Mouse (Mus musculus) E14TG2a.4 (cell line): ENCODE data around the gene Gm20388.

Source experiments
- H3K27me3 ChIP-seq: 2 replicates; pipeline ENCODE4 v1.6.1; 2014; ENCODE audit warnings: low read length, control low read depth; ENCODE audit not compliant: insufficient read depth
- H3K36me3 ChIP-seq: 2 replicates; pipeline ENCODE4 v1.6.1; 2014; ENCODE audit warnings: low read length, control low read depth; ENCODE audit not compliant: insufficient read depth
- H3K4me1 ChIP-seq: replicated peaks from 2 replicates; pipeline ENCODE4 v1.6.1; 2014; ENCODE audit warnings: low read depth, low read length, control low read depth
- H3K4me3 ChIP-seq: replicated peaks from 2 replicates; pipeline ENCODE4 v1.5.1; 2014; ENCODE audit warnings: mild to moderate bottlenecking, low read length
- H3K9me3 ChIP-seq: 2 replicates; pipeline ENCODE4 v1.6.1; 2014; ENCODE audit warnings: low read length, control low read depth
- CTCF ChIP-seq: conservative IDR thresholded peaks from 2 replicates; pipeline ENCODE4 v1.5.1; 2014; ENCODE audit warnings: low read length
- NANOG ChIP-seq: IDR thresholded peaks from 2 replicates; pipeline ENCODE4 v1.6.1; 2014; ENCODE audit warnings: borderline replicate concordance, low read length, mixed read lengths
- POU5F1 ChIP-seq: IDR thresholded peaks from 2 replicates; pipeline ENCODE4 v1.6.1; 2014; ENCODE audit warnings: low read length, borderline replicate concordance

The Gm20388 gene

DNA sequence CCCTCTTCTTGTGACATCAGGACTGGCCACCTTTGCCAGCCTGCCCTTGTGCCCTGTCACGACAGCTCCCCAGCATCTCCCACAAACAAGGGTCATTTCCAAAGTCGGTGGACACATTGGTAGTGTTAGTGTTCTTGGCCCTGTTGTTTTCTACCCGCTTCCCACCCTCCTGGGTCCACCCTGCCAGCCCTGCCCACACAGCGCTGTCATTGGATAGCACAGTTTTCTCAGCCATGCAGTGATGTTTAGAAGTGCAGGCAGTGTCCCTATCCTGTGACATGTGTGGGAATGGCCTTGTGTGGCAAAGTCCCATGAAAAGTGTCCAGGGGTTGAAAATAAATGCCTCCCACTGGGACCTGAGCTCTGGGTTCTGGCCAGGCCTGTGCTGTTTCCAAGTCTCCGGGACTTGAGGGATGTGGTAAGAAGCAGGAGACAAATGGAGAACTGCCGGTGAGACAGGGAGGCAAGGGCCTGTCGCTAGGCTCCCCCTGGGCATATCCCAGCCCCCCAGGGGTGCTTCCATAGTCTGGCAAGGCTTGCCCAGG lies 1855.0 kb downstream of the Gm20388 start:
- H3K9me3 ChIP-seq: no peaks in the 10 kb centered on the region
- no peaks in the 10 kb centered on the region for H3K27me3 ChIP-seq
- peaks cover 15% of the 10 kb centered on the region for H3K4me1 ChIP-seq
- no peaks in the 10 kb centered on the region for H3K36me3 ChIP-seq
- TF ChIP-seq NANOG (no peak), CTCF (no peak), POU5F1 (no peak)
- H3K4me3 ChIP-seq: no peak overlapping the region

GRCm38 (mm10) chr8:121769095-121769494 lies 1858.5 kb downstream of the Gm20388 start:
- TF ChIP-seq NANOG (no peak), CTCF (no peak), POU5F1 (no peak)
- H3K4me3 ChIP-seq: no peak overlapping the region
- peaks cover 18% of the 10 kb centered on the region for H3K4me1 ChIP-seq
- H3K36me3 ChIP-seq: no peaks in the 10 kb centered on the region
- H3K27me3 ChIP-seq: no peaks in the 10 kb centered on the region
- no peaks in the 10 kb centered on the region for H3K9me3 ChIP-seq

GRCm38 (mm10) chr8:121769621-121770020 lies 1859.0 kb downstream of the Gm20388 start:
- Histone ChIP-seq H3K27me3 (no peaks in the 10 kb centered on the region), H3K36me3 (no peaks in the 10 kb centered on the region), H3K9me3 (no peaks in the 10 kb centered on the region), H3K4me1 (peaks cover 18% of the 10 kb centered on the region), H3K4me3 (no peak overlapping the region)
- no peak for TF ChIP-seq NANOG
- TF ChIP-seq POU5F1: no peak
- no peak for TF ChIP-seq CTCF

- no peaks in the 10 kb centered on the region for H3K9me3 ChIP-seq
- H3K4me1 ChIP-seq: peaks cover 18% of the 10 kb centered on the region
- no peak overlapping the region for H3K4me3 ChIP-seq
- TF ChIP-seq NANOG (no peak), CTCF (no peak), POU5F1 (no peak)
- H3K27me3 ChIP-seq: no peaks in the 10 kb centered on the region
- H3K36me3 ChIP-seq: no peaks in the 10 kb centered on the region
These were observed 1860.5 kb downstream of the Gm20388 start for GRCm38 (mm10) chr8:121770845-121771752.

DNA sequence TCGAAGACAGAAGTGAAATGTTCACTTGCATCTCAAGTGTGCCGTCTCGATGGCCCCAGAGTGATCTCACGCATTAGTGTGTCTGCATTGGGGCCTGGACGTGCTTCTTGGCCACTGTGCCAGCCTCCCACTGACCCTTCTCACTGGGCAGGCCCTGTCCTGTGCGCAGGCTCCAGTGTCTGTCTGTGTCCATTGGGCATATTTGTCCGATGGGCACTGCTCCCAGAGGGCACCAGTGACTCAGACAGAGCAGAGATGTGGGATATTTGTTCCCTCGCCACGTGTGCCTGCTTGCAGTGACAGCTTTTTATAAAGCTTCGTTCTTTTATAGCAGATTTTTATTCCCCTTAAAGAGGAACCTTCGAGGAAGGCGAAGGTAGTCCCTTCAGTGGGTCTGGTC lies 1863.2 kb downstream of the Gm20388 start:
- TF ChIP-seq NANOG: no peak
- no peak for TF ChIP-seq CTCF
- no peak for TF ChIP-seq POU5F1
- no peaks in the 10 kb centered on the region for H3K9me3 ChIP-seq
- H3K27me3 ChIP-seq: peaks cover 4% of the 10 kb centered on the region; the same call in 1 of the 2 replicates
- H3K36me3 ChIP-seq: no peaks in the 10 kb centered on the region
- no peak overlapping the region for H3K4me3 ChIP-seq
- H3K4me1 ChIP-seq: peaks cover 18% of the 10 kb centered on the region

GRCm38 (mm10) chr8:121782493-121782892 lies 1871.9 kb downstream of the Gm20388 start:
- no peak overlapping the region for H3K4me3 ChIP-seq
- H3K36me3 ChIP-seq: no peaks in the 10 kb centered on the region
- peaks cover 38% of the 10 kb centered on the region for H3K27me3 ChIP-seq
- no peaks in the 10 kb centered on the region for H3K9me3 ChIP-seq
- TF ChIP-seq NANOG (no peak), POU5F1 (no peak)
- peaks cover 12% of the 10 kb centered on the region; the same call in 1 of the 2 replicates for H3K4me1 ChIP-seq

- Histone ChIP-seq H3K36me3 (no peaks in the 10 kb centered on the region), H3K27me3 (peaks cover 29% of the 10 kb centered on the region), H3K9me3 (no peaks in the 10 kb centered on the region), H3K4me1 (peaks cover 26% of the 10 kb centered on the region), H3K4me3 (no peak overlapping the region)
- TF ChIP-seq CTCF: no peak
- TF ChIP-seq NANOG: no peak
- no peak for TF ChIP-seq POU5F1
These were observed 1875.9 kb downstream of the Gm20388 start for GRCm38 (mm10) chr8:121786542-121786941.

DNA sequence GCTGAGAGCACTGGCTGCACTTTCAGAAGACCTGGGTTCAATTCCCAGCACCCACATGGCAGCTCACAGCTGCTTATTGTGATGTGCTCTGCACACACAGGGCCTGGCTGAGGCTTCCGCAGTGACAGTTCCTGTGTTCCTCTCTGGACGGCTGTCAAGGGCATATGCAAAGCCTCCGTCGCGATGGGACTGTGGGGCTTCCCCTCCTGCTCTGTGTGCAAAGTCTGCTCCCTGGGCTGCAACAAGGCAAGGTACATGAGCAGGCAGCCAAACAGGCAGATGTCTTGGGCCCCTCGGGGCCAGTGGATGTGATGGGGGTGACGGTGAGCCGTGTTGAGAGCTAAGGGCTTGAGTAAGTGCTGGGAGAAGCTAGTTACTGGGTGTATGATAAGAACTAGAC lies 1878.1 kb downstream of the Gm20388 start:
- no peaks in the 10 kb centered on the region for H3K36me3 ChIP-seq
- TF ChIP-seq NANOG: no peak
- no peak for TF ChIP-seq CTCF
- TF ChIP-seq POU5F1: no peak
- H3K4me1 ChIP-seq: peaks cover 41% of the 10 kb centered on the region
- no peak overlapping the region for H3K4me3 ChIP-seq
- H3K27me3 ChIP-seq: peaks cover 19% of the 10 kb centered on the region
- no peaks in the 10 kb centered on the region for H3K9me3 ChIP-seq

GRCm38 (mm10) chr8:121792159-121792558 lies 1881.5 kb downstream of the Gm20388 start:
- Histone ChIP-seq H3K9me3 (no peaks in the 10 kb centered on the region), H3K4me3 (no peak overlapping the region), H3K36me3 (peaks cover 28% of the 10 kb centered on the region), H3K27me3 (no peaks in the 10 kb centered on the region), H3K4me1 (peaks cover 39% of the 10 kb centered on the region)
- TF ChIP-seq CTCF: no peak
- TF ChIP-seq NANOG: no peak
